Mouse (Mus musculus) G1E (cell line): Measurements from ENCODE around the gene Cacna1a.

Experiments used
- CTCF ChIP-seq: IDR thresholded peaks from 2 replicates; pipeline ENCODE4 v1.5.1; 2012; ENCODE audit warnings: low read depth, low read length, inconsistent platforms, mixed read lengths
- GATA1 ChIP-seq: IDR thresholded peaks from 2 replicates; pipeline ENCODE4 v1.6.1; 2012; ENCODE audit warnings: borderline replicate concordance, low read length, inconsistent platforms, mixed read lengths
- POLR2AphosphoS5 ChIP-seq: IDR thresholded peaks from 2 replicates; pipeline ENCODE4 v1.6.1; 2012; ENCODE audit warnings: low read depth, low read length, inconsistent platforms; ENCODE audit not compliant: insufficient replicate concordance
- TAL1 ChIP-seq: conservative IDR thresholded peaks from 2 replicates; pipeline ENCODE4 v1.6.1; 2012; ENCODE audit warnings: low read depth, low read length, inconsistent platforms, mixed read lengths

GRCm38 (mm10) chr8:84416041-84416440 lies 27.8 kb downstream of the Cacna1a start:
- TF ChIP-seq CTCF (no peak), GATA1 (no peak), POLR2AphosphoS5 (no peak), TAL1 (no peak)
